8 mouse cellular contexts compared by ENCODE assay signal in genomic region chr7:73376101-73377001, GRCm38 (mm10). TPM values are rescaled to one million over a fixed set of nuclear protein-coding genes. Genes with fewer than 3 reads are reported as not detected.
DNase-seq lines count a peak whose midpoint lies in the region; ATAC-seq and TF ChIP-seq lines count a peak whose summit lies in the region.

No protein-coding gene starts in this region.

- H3K4me3 ChIP-seq in ES-Bruce4 (ENCODE audit: low read depth, low read length): peak overlapping the region; percentile 51
- H3K4me3 ChIP-seq in brown adipose tissue, adult 24 weeks (ENCODE audit: insufficient read depth, low read depth, low read length): peak overlapping the region; percentile 64
- H3K4me3 ChIP-seq in forebrain, embryonic 10.5 days: peak overlapping the region; percentile 92
- H3K4me3 ChIP-seq in liver, embryonic 13.5 days (replicated peaks): peak overlapping the region; percentile 52
- H3K4me3 ChIP-seq in neural tube, embryonic 13.5 days: peak overlapping the region; percentile 83

- TF ChIP-seq EP300 in ES-Bruce4 (IDR thresholded peaks at IDR 0.05; ENCODE audit: insufficient read depth, low read depth, low read length): no peak

- no peak for TF ChIP-seq CTCF in ES-Bruce4 (IDR thresholded peaks at IDR 0.05; ENCODE audit: low read depth, low read length)

- TF ChIP-seq POLR2A in ES-Bruce4 (IDR thresholded peaks at IDR 0.05; ENCODE audit: insufficient read depth, low read length): no peak

- H3K27ac ChIP-seq in ES-Bruce4 (ENCODE audit: insufficient read depth, low read length): no peak overlapping the region
- no peak overlapping the region for H3K27ac ChIP-seq in brown adipose tissue, adult 24 weeks (replicated peaks; ENCODE audit: low read depth, low read length)
- H3K27ac ChIP-seq in forebrain, embryonic 10.5 days: peak overlapping the region; percentile 97
- no peak overlapping the region for H3K27ac ChIP-seq in liver, embryonic 13.5 days
- H3K27ac ChIP-seq in neural tube, embryonic 13.5 days (replicated peaks): peak overlapping the region; percentile 97

- peak; percentile 65 for DNase-seq in forebrain, embryonic 10.5 days (ENCODE audit: extremely low spot score, low spot score)
- DNase-seq in heart, postnatal 14 days: peak; percentile 53 to 72
- peak; percentile 54 to 73 for DNase-seq in kidney, postnatal 4 days
- no peak for DNase-seq in liver, embryonic 13.5 days

- peak overlapping the region; percentile 70 for H3K4me2 ChIP-seq in liver, embryonic 13.5 days
- H3K4me2 ChIP-seq in neural tube, embryonic 13.5 days: peak overlapping the region; percentile 89

- H3K9ac ChIP-seq in ES-Bruce4 (ENCODE audit: low read depth, poor library complexity, severe bottlenecking): peak overlapping the region; percentile 68
- no peak overlapping the region for H3K9ac ChIP-seq in liver, embryonic 13.5 days
- peak overlapping the region; percentile 97 for H3K9ac ChIP-seq in neural tube, embryonic 13.5 days

- H3K4me1 ChIP-seq in ES-Bruce4 (ENCODE audit: control insufficient read depth, insufficient read depth, low read length): no peaks in the 10 kb centered on the region
- peaks cover 11% of the 10 kb centered on the region for H3K4me1 ChIP-seq in brown adipose tissue, adult 24 weeks (ENCODE audit: control insufficient read depth, insufficient read depth, insufficient read length, low read length)
- peaks cover 91% of the 10 kb centered on the region for H3K4me1 ChIP-seq in forebrain, embryonic 10.5 days
- H3K4me1 ChIP-seq in liver, embryonic 13.5 days (replicated peaks): peaks cover 22% of the 10 kb centered on the region
- peaks cover 92% of the 10 kb centered on the region for H3K4me1 ChIP-seq in neural tube, embryonic 13.5 days (replicated peaks)

- no peak for ATAC-seq in liver, embryonic 13.5 days (ENCODE audit: low read depth)
- peak; percentile 34 for ATAC-seq in neural tube, embryonic 13.5 days (ENCODE audit: low read depth)
- ATAC-seq in erythroblast, adult 5-6 weeks (replicated peaks; ENCODE audit: low FRiP score, poor library complexity, severe bottlenecking): no peak

- H3K27me3 ChIP-seq in ES-Bruce4 (ENCODE audit: control insufficient read depth, insufficient read depth, low read length, poor library complexity, severe bottlenecking): peaks cover 24% of the 10 kb centered on the region
- peaks cover 56% of the 10 kb centered on the region for H3K27me3 ChIP-seq in forebrain, embryonic 10.5 days (ENCODE audit: poor library complexity, severe bottlenecking)
- peaks cover 86% of the 10 kb centered on the region for H3K27me3 ChIP-seq in liver, embryonic 13.5 days
- peaks cover 20% of the 10 kb centered on the region for H3K27me3 ChIP-seq in neural tube, embryonic 13.5 days

- H3K36me3 ChIP-seq in ES-Bruce4 (ENCODE audit: control insufficient read depth, insufficient read depth, low read length, poor library complexity, severe bottlenecking): no peaks in the 10 kb centered on the region
- peaks cover 15% of the 10 kb centered on the region; the same call in 1 of the 2 replicates for H3K36me3 ChIP-seq in forebrain, embryonic 10.5 days (replicated peaks)
- no peaks in the 10 kb centered on the region for H3K36me3 ChIP-seq in liver, embryonic 13.5 days
- no peaks in the 10 kb centered on the region for H3K36me3 ChIP-seq in neural tube, embryonic 13.5 days

- WGBS in forebrain, embryonic 10.5 days: under 1% methylated on average over 39 of the region's 39 CpGs
- 3% methylated on average over 39 of the region's 39 CpGs for WGBS in liver, embryonic 13.5 days (ENCODE audit: insufficient replicate concordance)
- WGBS in neural tube, embryonic 13.5 days: 1% methylated on average over 39 of the region's 39 CpGs

- peaks cover 5% of the 10 kb centered on the region for H3K9me3 ChIP-seq in ES-Bruce4 (replicated peaks; ENCODE audit: control insufficient read depth, insufficient read depth, low read length, poor library complexity, severe bottlenecking)
- H3K9me3 ChIP-seq in forebrain, embryonic 10.5 days: no peaks in the 10 kb centered on the region
- H3K9me3 ChIP-seq in liver, embryonic 13.5 days (replicated peaks): no peaks in the 10 kb centered on the region
- no peaks in the 10 kb centered on the region for H3K9me3 ChIP-seq in neural tube, embryonic 13.5 days

- intact Hi-C loops in heart, postnatal 14 days (cut with DNase I): loop anchor here (2.0 to 5.0 kb wide), 3 partner anchors 46 to 976 kb away; no protein-coding TSS in a partner anchor

RNA-seq across cellular contexts. Expression of gene Rgma, which starts 1.0 kb away (rescaled TPM):
- 5.5 and 5.8 TPM in 2 replicates for polyA plus RNA-seq in ES-Bruce4 (2011; ENCODE audit: insufficient read depth, insufficient read length, low read depth, missing spikeins)
- 12.8 and 14.5 TPM in 2 replicates for polyA plus RNA-seq in brown adipose tissue, adult 24 weeks (2012; ENCODE audit: insufficient read depth, insufficient read length, missing spikeins)
- polyA plus RNA-seq in forebrain, embryonic 10.5 days (2016; fragmentation: Nextera tagmentation; extraction: Ambion mirVana): 26.2 and 26.8 TPM in 2 replicates
- 10 to 100 TPM; 63.3 to 76.9 TPM for total RNA-seq in heart, postnatal 14 days (2021)
- 0.23 and 0.31 TPM in 2 replicates for polyA plus RNA-seq in liver, embryonic 13.5 days (2015; fragmentation: Nextera tagmentation; extraction: Ambion mirVana)
- polyA plus RNA-seq in neural tube, embryonic 13.5 days (2015; fragmentation: Nextera tagmentation; extraction: Ambion mirVana): 41.4 and 49.6 TPM in 2 replicates
- not detected in 2 replicates for total RNA-seq in erythroblast, adult 5-6 weeks (2015; ENCODE audit: low replicate concordance)
- total RNA-seq in erythroblast, adult 5-6 weeks (2017; ENCODE audit: low replicate concordance): not detected in 2 replicates

Comparison
In these comparisons a context has a peak if more than half of its experiments do, and no peak if none do; other contexts are left out.
1. H3K27ac ChIP-seq: peak in forebrain, embryonic 10.5 days (single experiment) and neural tube, embryonic 13.5 days (single experiment); none in ES-Bruce4 (single experiment), brown adipose tissue, adult 24 weeks (single experiment) and liver, embryonic 13.5 days (single experiment).
2. Peak in every context shown above with its lines, with median percentiles within 50 percentile points of each other: H3K4me3 ChIP-seq.